Mouse (Mus musculus) cerebellum, postnatal 14 days (tissue): ENCODE measurements around the gene Slc36a4.

Experiments used
- DNase-seq, 2 experiments: peaks; one replicate each; pipeline ENCODE4 v3.0.0; 2021; ENCODE audit warnings: mixed read lengths in 2 of 2

Gene Slc36a4

DNA sequence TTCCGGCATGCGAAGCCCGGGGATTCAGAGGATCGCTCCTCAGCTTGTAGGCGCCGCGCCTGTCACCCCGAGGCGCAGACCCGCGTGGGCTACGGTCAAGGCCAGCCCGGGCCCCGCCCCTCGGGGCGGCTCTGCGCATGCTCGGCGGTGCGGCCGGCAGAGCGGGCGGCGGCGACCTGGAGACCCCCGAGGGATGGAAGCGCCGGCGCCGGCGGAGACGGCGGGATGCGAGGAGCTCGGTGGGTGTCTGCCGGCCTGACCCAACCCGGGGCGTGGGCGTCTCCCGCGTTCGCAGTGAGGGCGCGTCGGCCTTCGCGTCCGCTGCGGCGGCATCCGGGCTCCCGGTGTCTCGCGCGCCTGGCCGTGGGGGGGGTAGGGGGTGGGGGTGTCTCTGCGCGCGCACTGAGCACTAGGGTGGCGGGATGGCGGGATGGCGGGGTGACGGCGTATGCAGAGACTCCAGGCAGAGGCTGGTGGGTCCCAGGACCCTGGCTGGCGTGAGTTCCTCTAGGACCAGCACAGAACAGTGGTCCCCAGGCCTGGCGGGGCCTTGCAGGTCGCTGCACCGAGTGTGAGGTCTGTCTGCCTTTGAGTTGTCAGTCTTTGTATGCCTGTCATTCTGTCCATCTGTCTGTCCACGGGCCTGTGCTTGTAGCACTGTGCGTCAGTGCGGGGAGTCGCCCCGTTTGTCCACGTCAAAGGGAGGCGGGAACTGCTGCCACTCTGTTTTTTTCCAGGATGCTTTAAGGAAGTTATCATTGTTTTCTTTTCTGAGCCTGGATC, at the start of gene Slc36a4:
Slc36a4 (plus strand) TSS at position 140 of the 783 bp plus-strand sequence.
- peak; percentile 84 to 87 for DNase-seq

DNA sequence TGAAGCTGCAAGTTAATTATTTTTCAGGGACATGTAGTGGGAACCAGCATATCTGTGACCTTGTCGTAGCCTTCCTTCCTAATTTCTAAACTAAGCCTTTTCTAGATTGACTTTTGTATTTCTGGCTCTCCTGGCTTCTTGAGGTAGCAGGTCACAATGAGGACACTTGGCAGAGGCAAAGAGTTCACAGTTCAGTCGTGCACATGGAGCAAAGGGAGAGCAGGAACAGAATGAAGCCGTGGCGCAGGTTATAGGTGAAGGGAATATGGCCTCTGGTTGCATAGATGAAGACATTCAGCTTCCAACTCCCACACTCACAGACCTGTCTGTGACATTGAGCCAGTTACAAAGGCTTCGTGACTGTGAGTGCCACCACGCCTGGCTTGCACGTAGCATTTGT, 44.9 kb upstream of the Slc36a4 start:
- no peak for DNase-seq

DNA sequence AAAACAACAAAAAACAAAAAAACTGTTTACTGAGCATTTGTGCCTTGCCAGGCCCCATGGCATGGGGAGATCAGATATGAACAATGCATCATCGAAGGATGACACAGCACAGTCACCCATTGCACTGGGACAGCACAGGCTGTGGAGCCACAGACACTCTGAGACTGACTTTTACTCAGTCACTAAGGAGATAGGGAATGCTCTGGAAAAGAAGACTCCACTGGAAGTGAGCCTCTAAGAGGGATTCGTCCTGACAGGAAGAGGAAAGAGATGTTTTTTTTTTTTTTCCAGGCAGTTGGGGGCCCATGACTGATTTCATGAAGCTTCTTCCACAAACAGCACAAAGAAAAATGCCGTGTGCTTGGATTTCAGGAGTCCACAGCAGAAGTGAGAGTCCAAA, 40.1 kb upstream of the Slc36a4 start:
- no peak for DNase-seq

DNA sequence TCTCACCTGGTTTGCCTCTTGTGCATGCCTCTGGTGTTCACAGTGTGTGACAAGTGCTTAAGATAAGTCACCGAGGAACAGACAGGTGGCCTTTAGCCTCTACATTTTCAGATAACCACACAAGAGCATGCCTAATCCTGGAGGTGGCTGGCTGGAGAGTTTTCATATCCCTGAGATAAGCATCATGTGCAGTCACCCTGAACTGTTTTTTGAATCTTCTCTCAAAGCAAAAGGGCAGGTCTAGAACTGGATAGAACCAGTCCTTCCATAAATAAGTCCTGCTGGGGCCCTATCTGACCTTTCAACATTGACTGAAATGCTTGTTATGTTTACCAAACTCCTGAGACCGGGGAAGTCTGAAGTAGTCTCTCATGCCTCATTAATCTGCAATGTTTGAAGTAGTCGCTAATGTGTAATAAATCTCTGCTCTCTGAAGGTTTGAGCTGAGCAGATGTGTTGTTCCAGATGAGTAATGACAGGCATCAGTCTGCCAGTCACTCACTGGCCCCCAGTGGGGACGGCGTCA, 39.5 kb upstream of the Slc36a4 start:
- DNase-seq = no peak

DNA sequence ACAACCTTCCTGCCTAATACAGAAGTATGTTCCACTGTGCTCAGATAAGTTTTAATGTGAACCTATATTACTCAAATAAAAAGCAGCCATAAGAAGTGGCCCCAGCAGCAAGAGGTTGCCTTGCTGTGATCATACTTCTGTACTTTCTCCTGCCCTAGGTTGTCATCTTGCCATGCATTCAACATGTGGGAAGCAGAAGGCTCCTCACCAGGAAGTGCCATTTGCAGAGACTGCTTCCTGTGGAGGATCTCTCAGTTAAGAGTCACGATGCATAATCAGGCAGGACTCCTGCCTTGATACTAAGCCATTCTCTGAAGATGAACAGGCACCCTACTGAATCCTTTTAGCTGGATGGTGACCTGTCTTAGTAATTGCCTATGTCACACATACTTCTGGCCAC, 37.3 kb upstream of the Slc36a4 start:
- DNase-seq = no peak

DNA sequence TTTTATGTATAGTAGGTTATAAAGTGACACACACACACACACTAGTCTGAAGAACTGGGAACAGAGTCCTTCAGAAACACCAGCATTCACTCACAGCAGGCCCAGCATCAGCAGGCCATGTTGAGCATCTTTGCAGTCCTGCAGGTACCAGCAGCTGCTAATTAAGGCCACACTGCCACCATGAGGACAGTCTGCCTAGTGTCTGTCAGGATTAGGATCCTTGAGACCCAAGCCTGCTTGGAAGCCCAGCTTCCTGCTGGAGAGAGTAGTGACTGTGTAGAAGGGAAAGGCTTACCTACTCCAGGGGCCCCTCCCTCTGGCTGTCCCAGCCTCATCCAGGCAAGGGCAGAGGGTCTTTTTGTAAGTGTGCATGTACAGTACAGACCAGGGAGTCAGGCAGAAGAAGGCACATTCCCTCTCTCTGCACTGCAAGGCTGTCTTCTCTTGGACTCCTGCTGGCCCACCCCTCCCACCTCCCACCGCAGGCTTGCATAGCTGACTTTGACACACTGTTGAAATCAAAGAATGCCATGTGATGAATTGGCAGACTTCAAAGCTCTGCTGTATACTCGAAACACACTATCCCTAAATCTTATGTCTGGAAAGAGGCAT, 27.6 kb upstream of the Slc36a4 start:
- DNase-seq = peak; percentile 83 to 87

DNA sequence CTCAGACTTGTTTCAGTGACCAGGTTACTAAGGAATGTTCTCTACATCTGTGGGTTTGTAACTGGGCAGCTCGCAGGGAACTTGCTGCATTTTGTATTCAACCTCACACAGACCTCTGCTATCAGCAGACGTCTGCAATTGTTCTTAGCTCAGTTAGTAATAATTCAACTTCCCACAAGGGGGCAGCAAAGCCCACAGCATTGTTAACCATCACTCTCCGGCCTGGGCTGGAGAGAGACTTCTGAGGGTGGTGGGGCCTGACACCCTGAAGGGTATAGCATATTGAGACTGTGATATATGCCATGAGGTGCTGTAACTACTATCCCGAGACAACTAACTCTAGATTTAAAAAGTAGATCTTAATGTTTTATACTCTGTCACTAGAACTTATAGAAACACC, 24.3 kb upstream of the Slc36a4 start:
- peak; percentile 87 to 88 for DNase-seq

DNA sequence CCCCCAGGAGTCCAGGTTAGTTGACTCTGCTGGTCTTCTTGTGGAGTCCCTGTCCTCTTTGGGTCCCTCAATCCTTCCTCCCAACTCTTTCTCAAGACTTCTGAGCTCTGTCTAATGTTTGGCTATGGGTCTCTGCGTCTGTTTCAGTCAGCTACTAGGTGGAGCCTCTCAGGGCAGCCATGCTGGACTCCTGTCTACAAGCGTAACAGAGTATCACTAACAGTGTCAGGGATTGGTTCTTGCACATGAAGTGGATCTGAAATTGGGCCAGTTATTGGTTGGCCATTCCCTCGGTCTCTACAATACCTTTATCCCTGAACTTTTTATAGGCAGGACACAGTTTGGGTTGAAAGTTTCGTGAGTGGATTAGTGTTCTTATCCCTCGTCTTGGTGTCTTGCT, 22.2 kb upstream of the Slc36a4 start:
- DNase-seq = no peak

DNA sequence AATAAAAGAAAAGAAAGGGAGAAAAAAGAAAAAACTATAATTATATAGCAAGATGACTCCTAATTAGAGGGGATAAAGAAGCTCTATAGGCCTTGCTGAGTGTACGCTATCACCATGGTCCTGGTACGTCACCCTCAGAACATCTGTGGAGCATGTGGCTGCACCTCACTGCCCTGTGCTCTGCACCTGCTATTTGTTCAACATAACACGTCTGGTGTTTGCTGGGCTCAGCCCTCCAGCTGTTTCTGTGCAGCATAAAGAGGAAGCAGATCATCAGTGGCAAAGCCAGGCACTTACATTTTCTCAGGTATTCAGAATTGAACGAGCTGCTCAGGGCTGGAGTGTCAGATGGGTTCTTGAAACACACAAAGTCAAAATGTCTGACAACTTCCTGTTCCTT, 15.7 kb upstream of the Slc36a4 start:
- no peak for DNase-seq

DNA sequence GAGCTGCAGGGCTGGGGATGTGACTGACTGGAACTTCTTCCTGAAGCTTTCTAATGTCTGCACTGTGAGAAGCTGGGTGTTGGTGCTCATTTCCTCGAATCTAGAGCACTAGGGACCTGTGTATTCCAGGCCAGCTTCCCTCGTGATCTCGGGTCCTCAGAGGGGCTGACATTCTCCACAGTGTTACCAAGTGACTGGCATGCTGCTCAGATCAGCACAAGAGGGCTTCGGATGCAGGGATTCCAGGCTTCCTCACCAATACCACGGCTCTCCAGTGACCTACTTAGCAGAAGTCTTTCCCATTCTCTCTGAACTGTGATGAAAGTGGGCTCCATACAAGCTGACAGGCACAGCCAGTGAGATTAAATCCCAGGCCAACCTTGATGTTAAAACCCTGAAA, 14.5 kb upstream of the Slc36a4 start:
- no peak for DNase-seq

DNA sequence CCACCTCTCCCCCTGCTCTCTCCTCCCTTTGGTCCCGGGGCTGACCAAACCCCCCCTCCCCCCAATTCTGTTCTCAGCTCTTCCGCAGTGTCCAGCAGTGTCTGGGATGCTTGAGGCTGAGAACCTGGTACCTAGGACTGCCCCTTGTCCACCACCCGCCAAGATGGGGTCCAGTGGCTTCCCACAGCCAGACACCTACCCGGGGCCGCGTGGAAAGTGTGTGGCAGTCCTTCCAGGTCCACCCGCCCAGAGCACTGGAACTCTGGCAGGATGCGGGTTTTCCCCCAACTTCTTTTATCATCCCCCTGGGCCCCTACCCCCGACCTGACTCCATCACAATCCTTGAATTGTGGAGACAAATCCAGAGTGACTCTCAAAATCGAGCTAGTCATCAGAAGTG, 3.8 kb upstream of the Slc36a4 start:
- no peak for DNase-seq

DNA sequence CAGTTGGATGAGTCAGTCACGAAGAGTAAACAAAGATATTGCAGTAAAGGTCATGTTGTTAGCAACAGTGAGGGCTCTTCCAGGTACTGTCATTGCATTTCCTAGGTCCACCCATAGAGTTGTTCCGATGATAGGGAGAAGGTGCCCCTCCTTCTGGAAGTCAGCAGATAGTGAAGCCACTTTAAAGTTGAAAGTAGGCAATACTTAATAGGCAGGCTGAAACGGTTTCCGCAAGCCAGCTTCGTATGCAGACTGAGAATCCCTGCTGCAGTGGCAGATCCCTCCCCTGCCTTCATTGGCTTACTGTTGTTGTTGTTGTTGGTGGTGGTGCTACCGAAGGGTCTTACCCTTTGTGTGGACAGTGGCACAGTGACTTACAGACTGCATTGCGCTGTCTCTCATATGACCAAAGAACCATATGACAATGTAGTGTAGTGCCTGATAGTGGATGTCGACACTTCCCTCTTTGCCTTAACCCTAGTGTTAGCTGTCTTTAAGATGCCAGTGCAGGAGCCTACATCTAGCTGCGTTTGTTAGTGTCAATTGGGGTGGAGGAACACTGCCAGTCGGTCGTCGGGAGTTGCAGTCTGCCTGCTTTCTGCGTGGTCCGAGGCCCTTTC, 449 bp upstream of the Slc36a4 start:
- peak in 1 of 2 experiments; percentile 22 for DNase-seq

DNA sequence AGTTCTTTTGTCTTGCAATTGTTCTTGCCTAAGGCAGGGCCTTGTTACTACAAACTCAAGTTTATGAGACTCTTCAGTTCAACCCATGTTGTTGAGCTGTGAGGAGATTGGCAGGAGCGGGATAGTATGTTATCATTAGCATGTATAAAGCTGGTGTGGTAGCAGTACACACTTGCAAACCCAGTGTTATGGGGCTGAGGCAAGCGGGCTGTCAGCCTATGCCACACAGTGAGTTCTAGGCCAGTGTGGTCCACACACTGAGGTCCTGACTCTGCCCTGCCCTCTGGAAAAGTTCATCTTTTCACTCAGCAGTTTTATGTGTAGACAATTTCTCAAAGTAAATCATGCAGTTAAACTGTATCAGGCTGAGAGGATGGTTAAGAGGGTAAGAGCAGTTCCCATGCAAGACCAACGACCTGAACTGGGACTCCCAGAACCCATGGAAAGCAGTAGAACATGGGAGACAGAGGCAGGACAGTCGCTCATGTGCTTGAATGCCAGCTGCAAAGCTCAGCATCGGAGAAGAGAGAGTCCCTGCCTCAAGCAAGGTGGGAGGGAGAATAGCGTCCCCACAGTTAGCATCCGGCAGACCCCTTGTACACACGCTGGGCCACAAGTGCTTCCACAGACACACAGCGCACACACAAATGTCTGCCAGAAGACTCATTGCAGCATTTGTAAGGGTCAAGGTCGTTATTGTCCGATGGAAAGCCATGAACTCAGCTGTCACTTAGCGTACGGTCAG, 1.5 kb downstream of the Slc36a4 start:
- DNase-seq = no peak

DNA sequence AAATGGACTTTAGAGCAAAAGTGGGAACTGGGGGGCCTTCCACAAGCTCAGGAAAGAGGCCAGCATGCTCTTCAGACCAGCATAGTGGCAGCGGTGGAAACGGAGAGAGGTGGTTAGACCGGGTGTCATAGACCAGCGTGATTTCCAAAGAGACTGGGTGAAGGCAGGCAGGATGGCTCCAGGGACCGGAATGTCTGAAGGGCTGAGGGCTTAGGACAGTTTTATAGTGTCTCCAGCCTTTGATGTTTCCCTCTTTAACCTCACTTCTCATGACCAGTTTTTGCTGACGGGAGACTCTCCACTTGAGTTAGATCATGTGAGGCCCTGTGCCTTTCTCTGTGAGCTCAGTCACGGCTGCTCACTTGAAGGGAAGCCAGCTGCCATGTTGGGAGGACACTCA, 2.1 kb downstream of the Slc36a4 start:
- DNase-seq = no peak

DNA sequence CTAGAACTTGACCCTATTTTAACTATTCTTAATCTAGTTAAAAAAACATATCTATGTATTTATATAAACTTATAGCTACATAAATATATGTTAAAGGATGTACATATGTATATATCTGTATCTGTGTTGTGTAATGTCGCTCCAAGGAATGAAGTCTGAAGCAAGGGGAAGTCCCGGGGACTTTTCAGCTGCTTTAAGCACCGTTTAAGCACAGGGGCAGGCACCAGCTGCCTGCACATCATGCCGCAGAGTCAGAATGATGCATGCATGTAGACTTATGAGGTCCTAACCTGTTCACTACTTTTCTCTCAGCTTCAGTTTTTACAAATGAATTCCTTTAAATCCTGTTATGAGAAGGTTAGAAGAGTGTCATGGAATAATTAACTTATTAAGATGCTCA, 5.3 kb downstream of the Slc36a4 start:
- no peak for DNase-seq

DNA sequence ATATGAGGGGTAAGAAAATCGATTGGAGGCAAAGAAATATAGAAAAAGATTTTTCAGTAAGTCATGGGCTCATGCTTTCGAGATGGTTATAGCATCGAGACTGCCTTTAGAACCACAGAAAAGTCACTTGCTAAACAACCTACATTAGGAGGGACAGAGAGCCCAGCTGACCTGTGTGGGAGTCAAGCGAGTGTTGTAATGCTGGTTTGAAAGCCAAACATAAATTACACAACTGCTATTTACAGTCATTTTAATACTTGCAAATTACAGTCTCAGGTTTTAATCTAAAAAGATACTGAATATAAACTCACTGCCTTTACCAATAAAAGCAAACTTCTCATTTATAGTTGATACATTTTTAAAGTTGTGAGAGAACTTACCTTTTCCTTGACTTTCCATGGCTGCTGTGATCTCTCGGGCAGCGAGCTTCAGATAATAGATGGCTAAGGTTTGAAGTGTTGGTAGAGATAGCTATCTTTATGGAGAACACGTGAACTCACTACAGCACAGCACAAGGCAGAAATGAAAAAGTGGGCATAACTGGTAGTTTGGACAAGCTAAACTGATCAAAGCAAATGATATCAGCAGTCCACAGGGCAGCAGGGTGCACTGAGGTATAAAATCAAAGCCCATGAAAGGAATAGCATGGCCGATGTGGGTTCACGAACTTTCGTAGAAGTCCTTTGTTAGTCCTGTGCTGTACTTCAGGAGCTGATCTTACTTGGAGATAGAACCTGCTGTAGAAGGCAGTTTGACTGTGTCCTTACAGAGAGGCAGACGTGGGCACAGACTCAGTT, 5.9 kb downstream of the Slc36a4 start:
- no peak for DNase-seq

DNA sequence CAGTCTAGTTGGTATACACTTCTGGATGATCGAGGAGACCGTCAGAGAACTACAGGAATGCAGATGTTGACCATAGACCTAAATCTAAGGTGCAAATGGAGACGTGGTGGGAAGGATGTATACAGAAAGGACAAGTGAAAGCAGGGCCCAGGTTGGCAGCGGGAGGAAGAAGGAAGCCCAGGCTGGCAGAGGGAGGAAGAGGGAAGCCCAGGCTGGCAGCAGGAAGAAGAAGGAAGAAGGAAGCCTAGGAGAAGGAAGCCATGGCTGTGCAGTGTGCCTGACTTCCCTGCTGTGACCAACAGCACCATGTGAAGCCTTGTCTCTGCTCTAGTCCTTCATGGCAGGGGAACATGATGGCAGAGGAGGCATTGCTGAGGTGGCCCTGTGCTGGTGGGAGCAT, 7.8 kb downstream of the Slc36a4 start:
- DNase-seq = no peak

DNA sequence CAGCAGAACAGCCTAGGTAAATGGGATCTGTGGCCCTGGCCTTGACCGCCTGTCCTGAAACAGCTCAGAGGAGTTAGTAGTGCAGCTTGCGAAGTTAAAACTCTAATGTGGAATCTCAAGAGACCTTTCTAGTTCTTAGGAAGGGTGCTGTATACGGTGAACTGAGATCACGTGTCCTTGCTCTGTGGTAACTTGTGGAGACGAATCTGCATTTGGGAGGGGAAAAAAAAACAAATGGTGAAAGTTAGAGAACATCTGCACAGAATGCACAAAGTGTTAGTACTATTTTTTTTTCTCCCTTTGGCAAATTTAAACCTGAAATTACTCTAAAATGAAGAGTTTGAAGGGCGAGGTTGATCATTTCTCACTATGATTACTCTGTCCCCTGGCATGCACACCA, 8.8 kb downstream of the Slc36a4 start:
- no peak for DNase-seq

DNA sequence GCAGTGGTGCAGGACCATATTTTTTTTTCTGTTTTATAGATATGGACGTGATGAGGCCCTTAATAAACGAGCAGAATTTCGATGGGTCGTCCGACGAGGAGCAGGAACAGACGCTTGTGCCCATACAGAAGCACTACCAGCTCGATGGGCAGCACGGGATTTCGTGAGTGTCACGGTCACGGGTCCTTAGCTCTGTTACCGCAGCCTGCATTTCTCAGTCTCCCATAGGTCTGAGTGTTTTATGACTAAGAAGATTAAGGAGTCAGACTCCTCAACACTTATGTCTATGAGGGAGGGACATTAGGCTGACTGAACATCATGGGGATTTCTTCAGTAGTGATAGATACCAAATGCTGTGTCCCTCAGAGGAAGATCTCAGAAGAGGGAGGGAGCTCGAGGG, 10.1 kb downstream of the Slc36a4 start:
- DNase-seq = no peak

DNA sequence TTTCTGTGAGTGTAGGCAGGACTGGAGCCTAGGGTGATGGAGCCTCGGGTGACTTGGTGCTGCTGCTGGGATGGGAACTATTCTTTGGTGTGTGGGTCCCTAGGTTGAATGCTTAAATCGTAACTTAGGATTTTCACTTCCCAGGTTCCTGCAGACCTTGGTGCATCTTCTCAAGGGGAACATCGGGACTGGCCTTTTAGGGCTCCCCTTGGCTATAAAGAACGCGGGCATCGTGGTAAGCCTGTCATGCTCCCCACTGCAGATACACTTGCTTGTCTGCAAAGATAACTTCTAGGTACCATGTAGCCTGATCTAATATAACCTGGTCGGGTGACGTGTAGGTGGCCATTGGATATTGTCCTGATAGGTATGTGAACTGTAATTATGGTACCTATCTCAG, 11.0 kb downstream of the Slc36a4 start:
- no peak for DNase-seq

DNA sequence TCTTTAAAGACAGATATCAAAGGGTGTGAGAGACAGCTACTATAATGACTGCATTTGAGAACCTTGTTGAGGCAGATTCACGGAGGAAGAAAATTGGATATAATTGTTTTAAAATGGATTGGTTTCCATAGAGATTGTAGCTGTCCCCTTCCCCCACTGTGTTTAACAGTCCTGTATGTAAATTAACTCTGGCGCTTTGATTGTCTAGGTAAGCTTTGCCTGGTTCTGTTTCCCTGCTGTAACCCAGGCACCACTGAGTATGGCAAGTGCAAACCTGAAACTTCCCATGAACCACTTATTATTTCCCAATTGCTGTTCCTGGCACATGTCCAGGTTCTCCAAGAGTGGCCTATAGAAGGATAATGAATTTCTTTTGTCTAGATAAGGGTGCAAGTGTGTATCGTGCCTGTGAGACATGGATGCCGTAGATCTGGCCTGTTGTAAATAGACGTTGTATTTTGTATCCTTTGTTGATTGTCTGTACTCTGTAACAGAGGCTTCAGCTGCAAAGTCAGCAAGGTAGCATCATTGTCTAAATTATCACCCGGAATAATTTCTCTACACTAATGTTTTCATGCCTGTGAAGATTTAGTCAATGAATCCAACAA, 11.8 kb downstream of the Slc36a4 start:
- no peak for DNase-seq

DNA sequence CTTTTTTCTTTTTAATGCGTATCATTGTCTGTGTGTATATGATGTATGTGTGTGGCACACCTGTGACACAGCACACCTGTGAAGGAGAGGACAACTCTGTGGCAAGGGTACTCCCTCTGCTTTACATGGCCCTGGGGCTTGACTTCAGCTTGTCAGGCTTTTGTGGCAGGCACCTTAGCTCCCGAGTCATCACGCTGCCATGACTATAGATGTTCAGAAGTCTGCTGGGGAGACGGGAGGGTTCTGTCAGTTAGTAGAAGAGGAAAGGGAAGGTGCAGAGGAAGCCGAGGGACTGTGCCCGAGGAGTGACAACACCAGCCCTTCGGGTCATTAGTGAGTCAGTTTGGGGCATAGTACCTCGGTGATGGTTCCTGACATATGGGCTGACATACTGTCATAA, 13.0 kb downstream of the Slc36a4 start:
- no peak for DNase-seq
